Mouse (Mus musculus) limb, embryonic 13.5 days (tissue): ENCODE data around the gene Cenpp. TPM values are rescaled to one million over a fixed set of nuclear protein-coding genes. Genes with fewer than 3 reads are reported as not detected.

Source experiments
- ATAC-seq: fragments of 200-750 bp; cut with Nextera tagmentation; 2 replicates; pipeline ENCODE4 v1.8.0; 2017; ENCODE audit warnings: low read depth, moderate number of reproducible peaks, moderate TSS enrichment; ENCODE audit not compliant: low FRiP score
- H3K27ac ChIP-seq: fragments of 300-500 bp; sonication (generic); 2 replicates; pipeline ENCODE4 v1.5.1; 2015; ENCODE audit warnings: inconsistent platforms, mild to moderate bottlenecking, moderate library complexity
- H3K27me3 ChIP-seq: fragments of 300-500 bp; sonication (generic); 2 replicates; pipeline ENCODE4 v1.6.1; 2015; ENCODE audit warnings: mild to moderate bottlenecking, inconsistent platforms
- H3K36me3 ChIP-seq: fragments of 300-500 bp; sonication (generic); 2 replicates; pipeline ENCODE4 v1.6.1; 2015; ENCODE audit warnings: inconsistent platforms, mild to moderate bottlenecking, moderate library complexity
- H3K4me1 ChIP-seq: fragments of 300-500 bp; sonication (generic); 2 replicates; pipeline ENCODE4 v1.6.1; 2015; ENCODE audit warnings: inconsistent platforms
- H3K4me2 ChIP-seq: fragments of 300-500 bp; sonication (generic); replicated peaks from 2 replicates; pipeline ENCODE4 v1.6.1; 2015; ENCODE audit warnings: inconsistent platforms, mild to moderate bottlenecking, moderate library complexity
- H3K4me3 ChIP-seq: fragments of 300-500 bp; sonication (generic); 2 replicates; pipeline ENCODE4 v1.5.1; 2015; ENCODE audit warnings: moderate library complexity, mild to moderate bottlenecking, inconsistent platforms
- H3K9ac ChIP-seq: fragments of 300-500 bp; sonication (generic); 2 replicates; pipeline ENCODE4 v1.6.1; 2015; ENCODE audit warnings: mild to moderate bottlenecking, inconsistent platforms
- H3K9me3 ChIP-seq: fragments of 300-500 bp; sonication (generic); 2 replicates; pipeline ENCODE4 v1.6.1; 2016; ENCODE audit warnings: inconsistent platforms
- WGBS: fragments of 180-500 bp; shearing (Covaris S2); methylation state at CpG from one replicate; pipeline ENCODE4 v1.1.7; 2015; 5-methylcytosine and 5-hydroxymethylcytosine counted together
- polyA plus RNA-seq: library from polyadenylated mRNA; unstranded; fragments of >200 nt; fragmentation: Nextera tagmentation; extraction: Ambion mirVana; gene quantifications from 2 replicates; pipeline ENCODE4 v1.2.1, GENCODE M21; 2015

Gene Cenpp
- 24.3 and 30.9 TPM in 2 replicates for polyA plus RNA-seq

DNA sequence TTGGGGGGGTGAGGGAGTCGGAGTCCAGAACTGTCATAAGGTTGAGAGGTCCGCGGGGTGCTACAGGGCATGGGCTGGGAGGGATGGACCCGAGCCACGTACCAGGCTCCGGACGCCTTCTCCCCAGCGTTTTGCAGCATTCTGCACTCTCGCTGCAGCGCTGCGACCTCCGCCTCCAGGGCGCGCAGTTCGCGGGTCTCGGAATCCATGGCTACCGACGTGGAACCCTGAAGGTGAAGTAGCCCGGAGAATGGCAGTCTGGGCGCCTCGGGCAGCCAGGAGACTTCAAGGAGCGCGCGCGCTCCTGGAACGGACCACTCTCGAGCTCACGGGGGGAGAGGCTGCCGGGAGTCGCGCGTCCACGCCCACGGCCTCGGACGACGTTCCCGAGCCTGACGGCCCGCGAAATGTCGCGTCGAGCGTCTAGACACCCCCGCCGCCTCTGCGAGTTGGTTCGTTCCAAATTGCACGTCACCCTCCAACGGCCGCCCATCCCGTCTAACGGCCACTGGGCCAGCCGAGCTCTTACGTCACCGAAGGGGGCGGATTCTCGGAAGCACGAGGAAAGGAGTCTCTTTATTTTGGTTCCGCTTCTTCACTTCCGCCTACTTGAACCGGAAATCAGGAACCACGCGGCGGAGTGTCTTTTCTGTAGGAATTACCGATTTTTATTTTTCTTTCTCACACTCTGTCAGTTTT lies at the start of gene Cenpp, which contains the start of gene Nol8:
TSS of gene Cenpp (minus strand) at position 305 of the 699 bp plus-strand sequence.
TSS of gene Nol8 (plus strand) at position 598 of the 699 bp plus-strand sequence.
- Histone ChIP-seq H3K4me2 (peak within 1 kb of the TSS; percentile 87), H3K9ac (peak within 1 kb of the TSS; percentile 73), H3K9me3 (no peaks in the 10 kb centered on the region), H3K36me3 (peaks cover 12% of the 10 kb centered on the region), H3K4me3 (peak within 1 kb of the TSS; percentile 84), H3K27ac (no peak within 1 kb of the TSS; the same call in 1 of the 2 replicates), H3K27me3 (no peaks in the 10 kb centered on the region), H3K4me1 (peaks cover 21% of the 10 kb centered on the region)
- WGBS, result under 1% methylated on average over 68 of the region's 68 CpGs
- ATAC-seq, result peak; percentile 98

DNA sequence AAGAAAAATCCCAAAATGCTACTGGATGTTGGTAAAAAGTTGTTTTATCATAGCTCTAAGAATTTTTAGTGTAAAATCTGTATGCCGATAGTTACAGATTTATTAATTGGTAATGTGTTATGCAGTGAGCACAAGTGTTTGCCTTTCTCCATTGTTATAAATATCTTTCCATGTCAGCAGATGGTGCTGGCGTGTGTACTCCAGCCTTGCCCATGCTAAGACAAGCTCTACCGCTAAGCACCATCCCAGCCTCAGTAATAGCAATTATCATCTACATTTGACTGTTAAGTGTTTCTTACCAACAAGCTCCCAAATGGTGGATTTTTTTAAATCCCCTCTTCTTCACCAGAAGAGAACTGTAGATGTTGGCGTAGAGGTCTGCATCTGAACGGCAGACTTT lies 38.5 kb upstream of the Cenpp start:
- Histone ChIP-seq H3K9me3 (no peaks in the 10 kb centered on the region), H3K27me3 (no peaks in the 10 kb centered on the region), H3K4me2 (no peak overlapping the region), H3K27ac (no peak overlapping the region), H3K4me1 (no peaks in the 10 kb centered on the region), H3K36me3 (peaks cover 59% of the 10 kb centered on the region), H3K4me3 (no peak overlapping the region), H3K9ac (no peak overlapping the region)
- 98% methylated on average over 5 of the region's 5 CpGs for WGBS
- ATAC-seq, result no peak

DNA sequence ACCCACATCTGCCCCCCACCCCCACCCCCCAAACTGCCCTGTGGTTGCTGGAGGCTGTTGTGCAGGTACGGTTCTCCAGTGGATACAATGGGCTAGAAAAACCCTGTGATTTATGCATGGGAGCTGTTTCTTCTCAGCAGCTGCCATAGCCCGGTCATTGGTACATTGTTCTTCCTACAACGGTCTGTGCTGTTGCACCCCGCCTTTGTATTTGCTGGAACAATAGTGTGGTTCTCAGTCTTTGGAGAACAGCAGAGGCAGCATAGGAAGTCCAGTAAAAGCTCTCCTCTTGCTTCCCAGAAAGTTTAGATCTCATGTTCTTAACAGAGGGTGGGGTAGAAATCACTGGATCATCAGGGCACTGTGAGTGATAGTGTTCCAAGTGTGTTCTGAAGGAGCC lies 31.7 kb upstream of the Cenpp start:
- Histone ChIP-seq H3K4me1 (peaks cover 23% of the 10 kb centered on the region), H3K27ac (no peak overlapping the region), H3K4me3 (no peak overlapping the region), H3K36me3 (peaks cover 20% of the 10 kb centered on the region), H3K9ac (no peak overlapping the region), H3K27me3 (no peaks in the 10 kb centered on the region), H3K9me3 (no peaks in the 10 kb centered on the region), H3K4me2 (no peak overlapping the region)
- WGBS, result 89% methylated on average over 4 of the region's 4 CpGs
- no peak for ATAC-seq

DNA sequence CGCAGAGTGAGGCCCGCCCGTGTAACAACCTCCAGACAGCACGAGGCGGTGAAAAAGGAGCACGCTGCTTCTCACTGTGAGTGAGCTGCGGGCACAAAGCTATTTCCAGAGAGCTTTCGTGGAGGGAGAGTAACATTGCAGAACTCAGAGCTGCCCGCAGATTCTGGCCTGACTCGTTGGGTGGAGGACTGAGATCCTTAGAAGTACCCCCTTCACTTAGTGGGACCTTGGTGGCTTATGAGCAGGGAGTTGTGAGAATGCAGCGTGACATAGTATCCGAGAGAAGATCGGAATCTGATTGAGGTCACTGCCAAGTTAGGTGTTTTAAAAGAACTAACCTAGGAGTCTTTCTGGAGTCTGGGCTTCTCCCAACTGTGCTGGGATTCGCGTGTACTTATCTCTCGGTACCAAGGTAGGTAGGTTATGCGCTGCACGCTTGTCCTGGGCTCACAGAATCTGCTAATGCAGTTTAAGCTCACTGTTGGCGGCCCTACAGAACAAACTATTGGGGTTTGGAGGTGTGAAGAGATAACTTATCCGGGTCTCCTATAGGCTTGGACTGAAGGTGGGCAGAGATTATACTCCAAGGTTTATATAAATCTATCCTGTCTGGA lies 29.8 kb upstream of the Cenpp start:
- Histone ChIP-seq H3K4me3 (peak overlapping the region; percentile 67), H3K9ac (peak overlapping the region; percentile 83), H3K27ac (peak overlapping the region; percentile 34; the same call in 1 of the 2 replicates), H3K36me3 (peaks cover 14% of the 10 kb centered on the region), H3K27me3 (no peaks in the 10 kb centered on the region), H3K4me1 (peaks cover 23% of the 10 kb centered on the region), H3K9me3 (no peaks in the 10 kb centered on the region), H3K4me2 (peak overlapping the region; percentile 89)
- 1% methylated on average over 20 of the region's 20 CpGs for WGBS
- ATAC-seq, result peak; percentile 75

DNA sequence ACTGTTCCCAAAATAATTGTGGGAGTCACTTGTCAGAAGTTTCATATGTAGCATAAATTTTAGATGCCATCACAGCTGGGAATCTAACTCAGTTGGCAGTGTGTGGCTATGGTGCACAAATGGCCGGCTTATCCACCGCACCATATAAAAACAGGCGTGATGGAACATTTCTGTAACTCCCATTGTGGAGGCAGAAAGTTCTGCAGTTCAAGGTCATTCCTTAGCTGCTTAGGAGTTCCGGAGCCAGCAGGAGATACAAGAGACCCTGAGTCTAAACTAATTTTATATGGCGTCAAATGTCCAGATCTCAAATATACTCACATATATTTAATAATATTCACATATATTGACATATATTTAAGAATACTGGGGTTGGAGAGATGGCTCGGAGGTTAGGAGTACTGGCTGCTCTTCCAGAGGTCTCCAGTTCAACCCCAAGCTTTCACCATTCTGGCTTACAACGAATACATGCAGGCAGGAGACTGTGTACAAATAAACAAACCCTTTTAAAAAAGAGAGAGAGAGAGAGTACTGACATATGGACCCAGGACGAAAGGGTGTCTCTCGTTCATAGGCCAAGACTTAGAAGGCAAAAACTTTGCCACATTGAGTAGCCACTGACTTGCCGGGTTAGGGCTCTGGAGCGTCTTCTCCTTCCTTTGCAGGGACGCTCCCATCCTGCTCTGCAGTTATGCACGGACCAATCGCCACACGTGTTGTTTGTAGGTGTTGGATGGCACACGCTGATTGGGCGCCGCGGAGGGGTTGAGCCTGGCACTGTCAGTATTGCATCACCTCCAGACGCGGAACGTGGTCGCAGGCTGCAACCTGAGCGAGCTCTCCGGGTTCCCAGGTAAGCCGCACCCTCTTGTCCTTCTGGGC lies 29.0 kb upstream of the Cenpp start, which contains the start of gene Iars:
TSS of gene Iars (plus strand) at position 750 of the 882 bp plus-strand sequence.
- H3K4me2 ChIP-seq, result peak within 1 kb of the TSS; percentile 89
- no peaks in the 10 kb centered on the region for H3K27me3 ChIP-seq
- 5% methylated on average over 26 of the region's 26 CpGs for WGBS
- ATAC-seq, result peak; percentile 100
- H3K9me3 ChIP-seq, result no peaks in the 10 kb centered on the region
- H3K4me1 ChIP-seq, result peaks cover 23% of the 10 kb centered on the region
- peak within 1 kb of the TSS; percentile 83 for H3K9ac ChIP-seq
- peak within 1 kb of the TSS; percentile 34; the same call in 1 of the 2 replicates for H3K27ac ChIP-seq
- H3K36me3 ChIP-seq, result peaks cover 17% of the 10 kb centered on the region
- H3K4me3 ChIP-seq, result peak within 1 kb of the TSS; percentile 67

DNA sequence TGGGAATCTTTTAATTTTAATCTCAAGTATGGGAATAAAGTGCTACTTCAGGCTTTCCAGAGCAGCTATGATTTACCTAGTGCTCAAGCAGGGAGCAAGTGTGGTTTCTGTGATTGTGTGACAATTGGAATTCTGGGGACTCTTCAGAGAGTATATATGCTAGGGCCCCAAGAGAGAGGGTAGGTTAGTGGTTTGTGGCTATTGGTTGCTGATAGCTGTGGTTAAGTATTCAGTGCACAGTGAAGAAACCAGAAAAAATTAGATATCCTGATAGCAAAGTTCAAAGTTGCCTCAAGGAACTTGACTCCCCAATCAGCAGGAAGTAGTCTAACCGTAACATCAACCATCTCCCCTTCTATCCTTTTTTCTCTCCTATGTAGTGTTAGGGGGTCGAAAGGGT lies 25.2 kb upstream of the Cenpp start:
- Histone ChIP-seq H3K4me3 (no peak overlapping the region), H3K27me3 (no peaks in the 10 kb centered on the region), H3K4me1 (peaks cover 9% of the 10 kb centered on the region), H3K9me3 (no peaks in the 10 kb centered on the region), H3K27ac (no peak overlapping the region), H3K36me3 (peaks cover 36% of the 10 kb centered on the region), H3K4me2 (no peak overlapping the region), H3K9ac (no peak overlapping the region)
- WGBS, result 89% methylated on average over 2 of the region's 2 CpGs
- no peak for ATAC-seq

DNA sequence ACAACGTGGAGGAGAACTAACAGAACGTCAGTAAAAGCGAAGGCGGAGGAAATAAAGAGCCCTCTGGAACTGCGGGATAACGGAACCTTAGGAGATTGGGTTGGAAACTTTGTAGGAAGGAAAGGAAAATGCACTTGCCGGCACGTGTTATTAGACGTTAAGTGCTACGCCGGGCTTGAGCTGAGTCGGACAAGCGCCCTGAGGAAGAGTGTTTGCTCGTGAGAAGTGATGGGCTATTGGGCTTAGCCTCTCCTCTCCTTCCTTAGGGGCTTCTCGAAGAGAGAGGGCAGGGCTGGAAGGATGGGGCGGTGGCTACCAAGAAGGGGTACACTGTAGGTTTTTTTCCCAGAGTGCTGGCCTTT lies 576 bp upstream of the Cenpp start:
- no peak overlapping the region; the same call in 1 of the 2 replicates for H3K27ac ChIP-seq
- under 1% methylated on average over 16 of the region's 16 CpGs for WGBS
- no peaks in the 10 kb centered on the region for H3K9me3 ChIP-seq
- H3K36me3 ChIP-seq, result peaks cover 13% of the 10 kb centered on the region
- peak overlapping the region; percentile 84 for H3K4me3 ChIP-seq
- peak; percentile 82 for ATAC-seq
- peak overlapping the region; percentile 72 for H3K9ac ChIP-seq
- no peaks in the 10 kb centered on the region for H3K27me3 ChIP-seq
- peaks cover 21% of the 10 kb centered on the region for H3K4me1 ChIP-seq
- peak overlapping the region; percentile 83 for H3K4me2 ChIP-seq

DNA sequence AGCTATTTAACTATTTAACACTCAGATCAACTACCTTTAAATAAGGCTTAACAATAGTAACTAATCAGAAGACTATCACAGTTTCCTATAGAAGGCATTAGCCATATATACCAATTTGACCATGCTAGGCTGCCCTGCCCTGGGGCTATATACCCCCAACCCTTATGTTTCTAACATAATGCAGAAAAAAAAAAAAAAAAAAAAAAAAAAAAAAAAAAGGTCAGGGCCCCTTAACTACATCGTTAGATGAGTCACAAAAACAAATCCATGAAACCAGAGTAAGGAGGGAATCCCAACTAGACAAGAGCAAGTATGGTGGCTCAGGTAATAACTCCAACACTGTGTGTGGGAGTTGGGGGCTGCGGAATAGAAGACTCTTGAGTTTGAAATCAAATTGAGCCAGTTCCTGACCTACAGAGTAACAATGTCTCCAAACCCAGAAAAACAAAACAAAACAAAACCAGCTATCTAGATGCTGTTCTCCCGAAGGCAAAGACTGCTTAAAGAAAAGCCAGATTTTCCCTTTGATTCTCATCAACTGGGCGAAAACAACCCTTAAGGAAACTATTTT lies 719 bp downstream of the Cenpp start:
- H3K9me3 ChIP-seq, result no peaks in the 10 kb centered on the region
- no peaks in the 10 kb centered on the region for H3K27me3 ChIP-seq
- WGBS, result 4% methylated on average over 4 of the region's 4 CpGs
- H3K9ac ChIP-seq, result peak overlapping the region; percentile 73
- H3K27ac ChIP-seq, result no peak overlapping the region
- peaks cover 7% of the 10 kb centered on the region; the same call in 1 of the 2 replicates for H3K36me3 ChIP-seq
- peak overlapping the region; percentile 87 for H3K4me2 ChIP-seq
- H3K4me3 ChIP-seq, result peak overlapping the region; percentile 84
- ATAC-seq, result no peak
- peaks cover 21% of the 10 kb centered on the region for H3K4me1 ChIP-seq

DNA sequence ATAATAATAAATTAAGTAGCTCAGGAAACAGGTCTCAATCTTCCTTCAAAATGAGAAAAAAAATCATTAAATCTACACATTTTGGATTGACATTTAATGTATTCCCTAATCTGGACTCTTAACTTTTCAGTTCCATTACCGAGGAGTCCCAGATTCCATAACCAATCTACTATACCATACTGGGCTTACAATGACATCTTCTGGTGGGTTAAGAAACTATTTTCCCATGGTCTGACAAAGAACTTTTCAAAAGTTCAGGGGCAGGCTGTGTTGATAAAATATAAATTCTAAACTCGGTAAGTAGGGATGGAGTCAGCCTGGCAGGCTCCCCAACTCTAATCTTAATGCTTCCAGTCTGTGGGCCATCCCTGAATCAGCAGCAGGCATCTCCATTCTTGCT lies 1.4 kb downstream of the Cenpp start:
- Histone ChIP-seq H3K4me1 (peaks cover 21% of the 10 kb centered on the region), H3K36me3 (peaks cover 5% of the 10 kb centered on the region; the same call in 1 of the 2 replicates), H3K9ac (no peak overlapping the region), H3K27ac (no peak overlapping the region), H3K4me2 (peak overlapping the region; percentile 87), H3K4me3 (peak overlapping the region; percentile 84; the same call in 1 of the 2 replicates), H3K9me3 (no peaks in the 10 kb centered on the region), H3K27me3 (no peaks in the 10 kb centered on the region)
- no peak for ATAC-seq
- 54% methylated on average over 2 of the region's 2 CpGs for WGBS

DNA sequence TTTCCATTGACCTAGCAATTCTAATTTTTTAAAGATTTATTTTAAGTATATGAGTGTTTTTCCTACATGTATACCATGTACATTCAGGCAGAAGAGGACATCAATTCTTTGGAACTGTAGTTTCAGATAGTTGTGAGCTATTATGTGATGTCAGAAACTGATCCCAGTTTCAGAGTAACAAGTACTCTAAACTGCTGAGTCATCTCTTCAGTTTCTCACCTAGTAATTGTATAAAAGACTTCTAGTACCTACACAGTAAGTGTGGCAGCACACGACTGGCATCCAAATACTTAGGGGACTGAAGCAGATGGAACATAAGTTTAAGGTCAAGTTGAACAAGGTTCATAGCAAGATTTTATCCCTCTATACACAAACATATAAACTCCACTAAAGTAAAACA lies 6.6 kb downstream of the Cenpp start:
- WGBS, result 79% methylated on average over 1 of the region's 1 CpGs
- Histone ChIP-seq H3K4me1 (peaks cover 3% of the 10 kb centered on the region; the same call in 1 of the 2 replicates), H3K4me2 (no peak overlapping the region), H3K27ac (no peak overlapping the region), H3K27me3 (no peaks in the 10 kb centered on the region), H3K4me3 (no peak overlapping the region), H3K9me3 (no peaks in the 10 kb centered on the region), H3K36me3 (no peaks in the 10 kb centered on the region), H3K9ac (no peak overlapping the region)
- ATAC-seq, result no peak

DNA sequence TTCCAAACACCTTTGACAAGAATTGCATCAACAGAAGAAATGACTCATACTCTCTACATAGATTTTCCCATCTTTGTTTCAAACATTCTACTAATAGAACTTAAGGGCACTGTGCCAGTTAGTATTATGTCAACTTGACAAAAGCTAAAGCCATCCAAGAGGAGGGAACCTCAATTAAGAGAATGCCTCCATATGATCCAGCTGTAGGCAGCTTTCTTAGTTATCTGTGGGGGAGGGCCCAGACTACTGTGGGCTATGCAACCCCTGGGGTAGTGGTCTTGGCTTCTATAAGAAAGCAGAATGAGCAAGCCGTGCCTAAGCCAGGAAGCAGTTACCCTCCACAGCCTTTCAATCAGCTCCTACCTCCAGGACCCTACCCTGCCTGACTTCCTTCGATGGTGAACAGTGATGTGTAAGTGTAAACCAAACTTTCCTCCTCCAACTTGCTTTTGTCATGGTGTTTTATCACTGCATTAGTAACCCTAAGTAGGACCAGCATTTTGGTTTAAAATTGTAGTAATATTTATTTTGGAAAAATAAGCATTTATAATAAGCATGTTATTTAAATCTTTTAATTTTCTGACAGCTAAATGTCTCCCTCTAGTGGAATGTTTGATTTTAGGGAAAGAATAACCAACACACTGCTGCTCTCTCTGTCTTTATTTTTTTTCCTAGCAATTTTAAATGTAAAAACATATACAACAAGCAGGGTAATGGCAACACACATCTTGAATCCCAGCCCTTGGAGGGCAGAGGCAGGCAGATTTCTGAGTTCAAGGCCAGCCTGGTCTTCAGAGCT lies 7.7 kb downstream of the Cenpp start:
- 0 out of 2 replicates have a peak, but pooled peaks have one; percentile 36 for ATAC-seq

More for the DNA sequence above, 7.7 kb downstream of the Cenpp start:
- Histone ChIP-seq H3K27me3 (no peaks in the 10 kb centered on the region), H3K4me2 (no peak overlapping the region), H3K36me3 (no peaks in the 10 kb centered on the region), H3K27ac (peak overlapping the region; percentile 39; the same call in 1 of the 2 replicates), H3K4me1 (peaks cover 3% of the 10 kb centered on the region; the same call in 1 of the 2 replicates), H3K4me3 (no peak overlapping the region), H3K9me3 (no peaks in the 10 kb centered on the region), H3K9ac (no peak overlapping the region)
- 79% methylated on average over 2 of the region's 2 CpGs for WGBS
